Mouse (Mus musculus) layer of hippocampus, postnatal 10 days (tissue): ENCODE results near the gene Insr. TPM values are rescaled to one million over a fixed set of nuclear protein-coding genes. Genes with fewer than 3 reads are reported as not detected.
"Not testable (repeated sequence)": the region's sequence is repeated elsewhere in the genome, so short reads cannot be mapped to it uniquely, and the experiment has no call there.

ENCODE experiments used
- DNase-seq, 2 experiments: peaks; one replicate each; pipeline ENCODE4 v3.0.0; 2021; ENCODE audit warnings: low spot score in 2 of 2
- long read RNA-seq: library from polyadenylated mRNA; stranded (forward); transcript quantifications from one replicate; pipeline ENCODE4 v2.0.0, GENCODE M21; 2023
- total RNA-seq, 2 experiments: library from RNA; stranded (reverse); gene quantifications; 2 replicates each; pipeline ENCODE4 v1.2.3; 2021

The Insr gene
- 10 to 100 TPM; 47.9 to 52.1 TPM for total RNA-seq
- long read RNA-seq, partial matches to known transcripts, result 1 of 9 reads
- long read RNA-seq, other reads (novel, unspliced or antisense), result 8 of 9 reads

- peak; percentile 94 to 97 for DNase-seq
These were observed at the start of gene Insr for GRCm38 (mm10) chr8:3278934-3279720. Insr (minus strand) TSS chr8:3279617.

GRCm38 (mm10) chr8:3327538-3328245 is 48.3 kb upstream of the Insr start:
- DNase-seq, result no peak

- DNase-seq, result no peak
These were observed 47.6 kb upstream of the Insr start for GRCm38 (mm10) chr8:3327056-3327455.

GRCm38 (mm10) chr8:3324253-3324652 is 44.8 kb upstream of the Insr start:
- no peak for DNase-seq

GRCm38 (mm10) chr8:3319267-3319666 is 39.9 kb upstream of the Insr start:
- not testable (repeated sequence) for DNase-seq

GRCm38 (mm10) chr8:3316585-3316984 is 37.2 kb upstream of the Insr start:
- DNase-seq, result no peak

GRCm38 (mm10) chr8:3314345-3314744 is 34.9 kb upstream of the Insr start:
- DNase-seq, result no peak

GRCm38 (mm10) chr8:3313843-3314242 is 34.4 kb upstream of the Insr start:
- DNase-seq, result no peak

- DNase-seq, result not testable (repeated sequence)
These were observed 34.0 kb upstream of the Insr start for GRCm38 (mm10) chr8:3313417-3313816.

- no peak for DNase-seq
These were observed 32.1 kb upstream of the Insr start for GRCm38 (mm10) chr8:3311482-3311881.

- DNase-seq, result no peak
These were observed 30.2 kb upstream of the Insr start for GRCm38 (mm10) chr8:3309636-3310035.

- not testable (repeated sequence) for DNase-seq
These were observed 28.9 kb upstream of the Insr start for GRCm38 (mm10) chr8:3308205-3308800.

- no peak for DNase-seq
These were observed 22.7 kb upstream of the Insr start for GRCm38 (mm10) chr8:3302131-3302530.

GRCm38 (mm10) chr8:3299322-3299721 is 19.9 kb upstream of the Insr start:
- DNase-seq, result no peak

GRCm38 (mm10) chr8:3285824-3286223 is 6.4 kb upstream of the Insr start:
- DNase-seq, result no peak

GRCm38 (mm10) chr8:3284656-3285055 is 5.2 kb upstream of the Insr start:
- no peak for DNase-seq

GRCm38 (mm10) chr8:3281296-3281695 is 1.9 kb upstream of the Insr start:
- DNase-seq, result no peak

- DNase-seq, result peak; percentile 16 to 36
These were observed 971 bp upstream of the Insr start for GRCm38 (mm10) chr8:3280266-3280910.

- no peak for DNase-seq
These were observed 282 bp upstream of the Insr start for GRCm38 (mm10) chr8:3279721-3280077.

- no peak for DNase-seq
These were observed 1.1 kb downstream of the Insr start for GRCm38 (mm10) chr8:3278181-3278820.

GRCm38 (mm10) chr8:3277266-3277665 is 2.2 kb downstream of the Insr start:
- DNase-seq, result no peak
